Mouse (Mus musculus): ENCODE results near the gene Lrrc37a. TPM values are rescaled to one million over a fixed set of nuclear protein-coding genes. Genes with fewer than 3 reads are reported as not detected.

Gene Lrrc37a
- not detected for polyA plus RNA-seq (2015; fragmentation: Illumina TruSeq; extraction: RNeasy Lipid Tissue Mini Kit (QIAGEN cat#74804); ENCODE audit: insufficient read depth, low replicate concordance)

DNA sequence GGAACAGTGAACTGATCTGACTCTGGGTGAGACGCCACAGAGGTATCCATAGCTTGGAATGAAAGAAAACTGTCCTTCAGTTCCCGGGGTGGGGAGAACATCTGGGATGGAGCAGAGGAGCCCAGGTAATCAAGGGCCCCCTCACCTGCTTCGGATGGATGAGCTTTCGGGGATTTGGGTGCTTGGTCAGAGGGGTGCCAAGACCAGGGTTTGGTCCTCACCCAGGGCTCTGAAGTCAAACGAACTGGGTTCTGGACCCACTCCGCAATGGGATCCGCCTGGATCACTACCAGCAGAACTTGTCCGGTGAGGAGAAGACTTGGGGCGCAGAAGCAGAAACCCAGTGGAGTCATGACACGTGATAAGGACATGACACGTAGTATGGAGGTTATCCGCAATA is at the start of gene Lrrc37a:
TSS of gene Lrrc37a (minus strand) at position 101 of the 400 bp plus-strand sequence.

DNA sequence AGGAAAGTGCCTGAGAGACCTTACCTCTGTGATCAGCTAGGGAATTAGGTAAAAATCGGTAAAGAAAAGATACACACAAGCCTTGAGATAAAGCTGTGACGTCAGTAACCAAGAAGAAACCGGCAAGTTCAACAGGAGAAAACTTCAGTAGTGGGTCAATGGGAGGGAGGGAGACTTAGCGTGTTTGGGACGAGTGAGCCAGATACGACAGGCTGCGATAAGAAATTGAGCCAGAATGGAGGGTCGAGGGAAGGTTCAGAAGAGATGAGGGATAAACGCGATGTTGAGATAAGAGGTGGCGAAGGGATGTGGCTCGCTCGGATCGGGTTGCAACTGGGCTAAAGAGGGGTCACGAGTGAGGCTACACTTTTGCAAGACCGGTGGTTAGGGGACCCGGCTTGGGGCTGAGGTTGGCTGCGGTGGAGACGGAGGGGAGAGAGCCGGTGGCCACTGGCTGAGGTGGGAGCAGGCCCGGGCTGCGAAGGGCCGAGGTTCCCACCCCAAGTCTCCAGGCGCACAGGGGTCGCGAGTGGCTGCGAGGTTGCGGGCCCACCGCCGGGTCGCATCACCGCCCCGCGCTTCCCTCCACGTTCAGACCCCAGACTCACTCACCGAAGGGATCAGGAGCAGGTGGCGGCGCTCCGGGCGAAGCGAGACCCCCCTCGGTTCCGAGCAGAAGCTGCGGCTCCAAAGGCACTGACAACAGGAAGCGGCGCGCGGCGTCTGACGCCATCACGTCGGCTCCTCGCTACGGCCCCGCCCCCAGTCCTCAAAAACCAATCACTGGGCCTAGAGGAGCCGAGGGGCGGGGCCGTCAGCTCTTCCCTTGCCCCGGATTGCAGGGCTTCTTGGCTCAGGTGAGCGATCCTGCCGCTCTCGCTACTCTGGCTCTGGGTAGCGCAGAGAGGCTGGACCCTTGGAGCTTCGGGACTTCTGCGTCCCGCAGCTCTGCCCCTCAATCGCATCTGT is 92.1 kb downstream of the Lrrc37a start, which contains the start of gene Plekhm1:
TSS of gene Plekhm1 (minus strand) at position 707 of the 969 bp plus-strand sequence.

Other genes with a start within 250 kb of the Lrrc37a start
- gene Map3k14, start 237.1 kb downstream of the Lrrc37a start, polyA plus RNA-seq (2015; fragmentation: Illumina TruSeq; extraction: RNeasy Lipid Tissue Mini Kit (QIAGEN cat#74804); ENCODE audit: insufficient read depth, low replicate concordance): 11.3 TPM
- gene Arhgap27, start 140.9 kb downstream of the Lrrc37a start, polyA plus RNA-seq (2015; fragmentation: Illumina TruSeq; extraction: RNeasy Lipid Tissue Mini Kit (QIAGEN cat#74804); ENCODE audit: insufficient read depth, low replicate concordance): 28.3 TPM
- 20.5 TPM for gene Plekhm1, start 91.9 kb downstream of the Lrrc37a start, polyA plus RNA-seq (2015; fragmentation: Illumina TruSeq; extraction: RNeasy Lipid Tissue Mini Kit (QIAGEN cat#74804); ENCODE audit: insufficient read depth, low replicate concordance)
- gene Gm884, start 116.5 kb upstream of the Lrrc37a start, polyA plus RNA-seq (2015; fragmentation: Illumina TruSeq; extraction: RNeasy Lipid Tissue Mini Kit (QIAGEN cat#74804); ENCODE audit: insufficient read depth, low replicate concordance): not detected
- gene Lyzl6, start 134.3 kb upstream of the Lrrc37a start, polyA plus RNA-seq (2015; fragmentation: Illumina TruSeq; extraction: RNeasy Lipid Tissue Mini Kit (QIAGEN cat#74804); ENCODE audit: insufficient read depth, low replicate concordance): not detected
- not detected for gene Rprml, start 145.0 kb upstream of the Lrrc37a start, polyA plus RNA-seq (2015; fragmentation: Illumina TruSeq; extraction: RNeasy Lipid Tissue Mini Kit (QIAGEN cat#74804); ENCODE audit: insufficient read depth, low replicate concordance)
- gene Gosr2, start 193.3 kb upstream of the Lrrc37a start, polyA plus RNA-seq (2015; fragmentation: Illumina TruSeq; extraction: RNeasy Lipid Tissue Mini Kit (QIAGEN cat#74804); ENCODE audit: insufficient read depth, low replicate concordance): 88.0 TPM
- gene Wnt9b, start 245.2 kb upstream of the Lrrc37a start, polyA plus RNA-seq (2015; fragmentation: Illumina TruSeq; extraction: RNeasy Lipid Tissue Mini Kit (QIAGEN cat#74804); ENCODE audit: insufficient read depth, low replicate concordance): 0.04 TPM

Data from spleen, adult 10 weeks (tissue).